Mouse (Mus musculus) ES-E14 (cell line): ENCODE measurements around the gene Polr2l. TPM values are rescaled to one million over a fixed set of nuclear protein-coding genes. Genes with fewer than 3 reads are reported as not detected.

Experiments used
- DNase-seq: peaks from one replicate; pipeline ENCODE4 v3.0.0-alpha.2; 2013; ENCODE audit warnings: low read depth, low spot score
- H3K27ac ChIP-seq: 2 replicates; pipeline ENCODE4 v1.5.1; 2012; ENCODE audit warnings: low read depth, mild to moderate bottlenecking, low read length, moderate library complexity, mixed read lengths; ENCODE audit not compliant: poor library complexity, insufficient read depth, severe bottlenecking
- H3K36me3 ChIP-seq: 2 replicates; pipeline ENCODE4 v1.6.1; 2012; ENCODE audit warnings: mild to moderate bottlenecking, low read length, moderate library complexity, mixed read lengths; ENCODE audit not compliant: control insufficient read depth, poor library complexity, insufficient read depth, severe bottlenecking
- H3K4me1 ChIP-seq, 2 experiments: fragments of 150-350 bp in 1 of 2; sonication (generic) in 1 of 2; 2 replicates each; pipeline ENCODE4 v1.6.1; 2012; ENCODE audit warnings: low read length in 2 of 2, mild to moderate bottlenecking in 1 of 2, mixed read lengths in 1 of 2; ENCODE audit not compliant: control insufficient read depth in 2 of 2, insufficient read depth in 2 of 2, poor library complexity in 1 of 2
- H3K4me3 ChIP-seq, 2 experiments: fragments of 150-350 bp in 1 of 2; sonication (generic) in 1 of 2; 2 replicates each; pipeline ENCODE4 v1.5.1; 2012; ENCODE audit warnings: low read length in 2 of 2, low read depth in 1 of 2, mild to moderate bottlenecking in 1 of 2, mixed read lengths in 1 of 2; ENCODE audit not compliant: insufficient read depth in 1 of 2, poor library complexity in 1 of 2, severe bottlenecking in 1 of 2
- H3K9ac ChIP-seq: 2 replicates; pipeline ENCODE4 v1.6.1; 2012; ENCODE audit warnings: low read depth, mild to moderate bottlenecking, low read length, mixed read lengths; ENCODE audit not compliant: poor library complexity, insufficient read depth, severe bottlenecking
- H3K9me3 ChIP-seq: fragments of 150-350 bp; sonication (generic); 2 replicates; pipeline ENCODE4 v1.6.1; 2012; ENCODE audit warnings: low read depth, mild to moderate bottlenecking, low read length; ENCODE audit not compliant: control insufficient read depth, insufficient read depth
- CHD2 ChIP-seq: IDR thresholded peaks from 2 replicates; pipeline ENCODE4 v1.6.1; 2014; ENCODE audit warnings: mild to moderate bottlenecking, low read depth, low read length, inconsistent platforms
- HCFC1 ChIP-seq: IDR thresholded peaks from 2 replicates; pipeline ENCODE4 v1.6.1; 2012; ENCODE audit warnings: low read length, inconsistent platforms, borderline replicate concordance; ENCODE audit not compliant: insufficient read depth
- MAFK ChIP-seq: IDR thresholded peaks from 2 replicates; pipeline ENCODE4 v1.6.1; 2014; ENCODE audit warnings: mild to moderate bottlenecking, low read depth, low read length, inconsistent platforms; ENCODE audit not compliant: insufficient read depth
- ZC3H11A ChIP-seq: IDR thresholded peaks from 2 replicates; pipeline ENCODE4 v1.6.1; 2012; ENCODE audit warnings: low read depth, mild to moderate bottlenecking, inconsistent platforms, low read length, borderline replicate concordance
- ZNF384 ChIP-seq: IDR thresholded peaks from 2 replicates; pipeline ENCODE4 v1.6.1; 2012; ENCODE audit warnings: low read depth, low read length, inconsistent platforms
- in situ Hi-C, 2 experiments: fragments of 600-800 bp; cut with MboI; formaldehyde crosslinking; loops; one replicate each; pipeline ENCODE4 v1.15.1; 2025; ENCODE audit warnings: low sequenced_read_pairs in 2 of 2, inconsistent platforms in 1 of 2; ENCODE audit not compliant: unreplicated experiment in 2 of 2
- total RNA-seq: library from RNA; depleted of rRNA; stranded (reverse); fragments of 300-350 nt; gene quantifications from 2 replicates; pipeline ENCODE4 v1.2.3, GENCODE M21; 2012

Gene Polr2l
- total RNA-seq, 1 experiment = 120 TPM

- in situ Hi-C loops = no loop called here
- no peak for DNase-seq
- H3K36me3 ChIP-seq = no peaks in the 10 kb centered on the region
- peak overlapping the region; percentile 60 for H3K9ac ChIP-seq
- H3K9me3 ChIP-seq = no peaks in the 10 kb centered on the region
- H3K4me1 ChIP-seq = peaks cover 4 to 43% of the 10 kb centered on the region in 2 experiments; a peak in 3 of 4 replicates
- peak overlapping the region; percentile 63 to 65; a peak in 2 of 4 replicates for H3K4me3 ChIP-seq
- TF ChIP-seq CHD2 (no peak), ZNF384 (no peak), ZC3H11A (no peak), HCFC1 (no peak), MAFK (no peak)
- H3K27ac ChIP-seq = no peak overlapping the region
Observed at GRCm38 (mm10) chr7:141462333-141462821, 12.6 kb downstream of the Polr2l start.

- no peak for DNase-seq
- in situ Hi-C loops = no loop called here
Observed at GRCm38 (mm10) chr7:141461521-141462332, 13.2 kb downstream of the Polr2l start.

GRCm38 (mm10) chr7:141460391-141461113 lies 14.4 kb downstream of the Polr2l start, which contains the start of gene Cracr2b:
Gene Cracr2b, plus strand, starts transcription at chr7:141461094.
- Histone ChIP-seq H3K4me3 (peak within 1 kb of the TSS; percentile 63 to 65), H3K36me3 (no peaks in the 10 kb centered on the region), H3K27ac (no peak within 1 kb of the TSS), H3K9ac (peak within 1 kb of the TSS; percentile 67), H3K4me1 (peaks cover 2 to 38% of the 10 kb centered on the region in 2 experiments; a peak in 3 of 4 replicates), H3K9me3 (no peaks in the 10 kb centered on the region)
- DNase-seq = no peak
- TF ChIP-seq MAFK (no peak), HCFC1 (no peak), CHD2 (no peak), ZC3H11A (no peak), ZNF384 (no peak)
- in situ Hi-C loops = no loop called here

More at GRCm38 (mm10) chr7:141461521-141462332, 13.2 kb downstream of the Polr2l start:
- peaks cover 4 to 40% of the 10 kb centered on the region in 2 experiments; a peak in 3 of 4 replicates for H3K4me1 ChIP-seq
- no peaks in the 10 kb centered on the region for H3K9me3 ChIP-seq
- no peak overlapping the region for H3K27ac ChIP-seq
- H3K4me3 ChIP-seq = peak overlapping the region; percentile 63 to 65
- no peak for TF ChIP-seq HCFC1
- H3K9ac ChIP-seq = peak overlapping the region; percentile 67
- no peaks in the 10 kb centered on the region for H3K36me3 ChIP-seq

- DNase-seq = no peak
- H3K4me3 ChIP-seq = no peak overlapping the region; a peak in 1 of 4 replicates
- H3K4me1 ChIP-seq = peaks cover 2 to 36% of the 10 kb centered on the region in 2 experiments; a peak in 3 of 4 replicates
- TF ChIP-seq CHD2 = no peak
- TF ChIP-seq ZNF384 = no peak
- TF ChIP-seq HCFC1 = no peak
- TF ChIP-seq MAFK = no peak
- no peak for TF ChIP-seq ZC3H11A
- no peaks in the 10 kb centered on the region for H3K9me3 ChIP-seq
- no peak overlapping the region for H3K27ac ChIP-seq
- no peak overlapping the region for H3K9ac ChIP-seq
- H3K36me3 ChIP-seq = no peaks in the 10 kb centered on the region
- in situ Hi-C loops = no loop called here
Observed at GRCm38 (mm10) chr7:141460001-141460390, 14.9 kb downstream of the Polr2l start.
